Comparison of ENCODE assay signal across 22 mouse cellular contexts in genomic region chr4:134657473-134657872, GRCm38 (mm10). TPM values are rescaled to one million over a fixed set of nuclear protein-coding genes. Genes with fewer than 3 reads are reported as not detected.
DNase-seq lines count a peak whose midpoint lies in the region; ATAC-seq lines count a peak whose summit lies in the region.
"Had no signal": no experiment of that assay in that cellular context is flagged by ENCODE, and none has a peak within 500 bp of the region (broad histone marks: within the 10 kb centered on the region; RNA-seq: fewer than 3 reads in every experiment).

No protein-coding gene starts in this region.

- WGBS in limb, embryonic 13.5 days, result 66% methylated on average over 5 of the region's 5 CpGs
- 60% methylated on average over 5 of the region's 5 CpGs for WGBS in limb, embryonic 10.5 days
- whole genome bisulfite sequencing in neural tube, embryonic 15.5 days, result 73% methylated on average over 5 of the region's 5 CpGs

- no peaks in the 10 kb centered on the region for H3K36me3 ChIP-seq in limb, embryonic 13.5 days
- no peaks in the 10 kb centered on the region for H3K36me3 ChIP-seq in limb, embryonic 10.5 days
- no peaks in the 10 kb centered on the region for H3K36me3 ChIP-seq in neural tube, embryonic 15.5 days
- H3K36me3 ChIP-seq: embryonic facial prominence, embryonic 12.5 days; hindbrain, embryonic 15.5 days; limb, embryonic 15.5 days had no signal

- H3K4me2 ChIP-seq in limb, embryonic 13.5 days (replicated peaks), result no peak overlapping the region
- H3K4me2 ChIP-seq in neural tube, embryonic 15.5 days, result no peak overlapping the region
- H3K4me2 ChIP-seq: embryonic facial prominence, embryonic 12.5 days; hindbrain, embryonic 15.5 days; limb, embryonic 15.5 days had no signal

- 0 out of 2 replicates have a peak overlapping the region, but pooled peaks have one; percentile 1 for H3K9ac ChIP-seq in limb, embryonic 13.5 days
- no peak overlapping the region for H3K9ac ChIP-seq in neural tube, embryonic 15.5 days (replicated peaks)
- H3K9ac ChIP-seq: embryonic facial prominence, embryonic 12.5 days; hindbrain, embryonic 15.5 days; limb, embryonic 15.5 days; liver, postnatal 0 days had no signal

- peak; percentile 64 for DNase-seq in cerebellum, adult 11 months
- DNase-seq in limb, embryonic 10.5 days (ENCODE audit: low spot score), result no peak
- DNase-seq in cerebellum, postnatal 25 days, result peak; percentile 73 to 82
- no peak for DNase-seq in ovary, postnatal 36 days (ENCODE audit: low spot score)
- no peak for DNase-seq in thymus, postnatal 10 days (ENCODE audit: low spot score in 2 of 2)
- DNase-seq: adrenal gland, adult 2 months; gastrocnemius, postnatal 14 days; kidney, adult 2 months; kidney, postnatal 36 days; layer of hippocampus, adult 9-11 months; liver, postnatal 0 days; lung, postnatal 14 days; spleen, adult 18-20 months; thymus, adult 2 months had no signal

- peaks cover 41% of the 10 kb centered on the region for H3K4me1 ChIP-seq in limb, embryonic 13.5 days
- H3K4me1 ChIP-seq in limb, embryonic 10.5 days, result peaks cover 27% of the 10 kb centered on the region
- peaks cover 73% of the 10 kb centered on the region for H3K4me1 ChIP-seq in neural tube, embryonic 15.5 days

- no peak; the same call in 1 of the 2 replicates for ATAC-seq in cerebellum, adult (ENCODE audit: insufficient number of reproducible peaks, low FRiP score, low TSS enrichment)
- no peak for ATAC-seq in limb, embryonic 13.5 days (ENCODE audit: low FRiP score, low read depth)
- ATAC-seq in neural tube, embryonic 15.5 days (ENCODE audit: low FRiP score), result no peak
- ATAC-seq: liver, postnatal 0 days had no signal

- H3K27me3 ChIP-seq in limb, embryonic 13.5 days, result peaks cover 13% of the 10 kb centered on the region
- peaks cover 50% of the 10 kb centered on the region for H3K27me3 ChIP-seq in limb, embryonic 10.5 days (ENCODE audit: low read depth, poor library complexity, severe bottlenecking)
- no peaks in the 10 kb centered on the region for H3K27me3 ChIP-seq in neural tube, embryonic 15.5 days (replicated peaks)
- H3K27me3 ChIP-seq: CH12.LX; embryonic facial prominence, embryonic 12.5 days; hindbrain, embryonic 15.5 days had no signal

- no peaks in the 10 kb centered on the region for H3K9me3 ChIP-seq in limb, embryonic 13.5 days
- H3K9me3 ChIP-seq in limb, embryonic 10.5 days (replicated peaks), result no peaks in the 10 kb centered on the region
- H3K9me3 ChIP-seq in neural tube, embryonic 15.5 days (replicated peaks), result no peaks in the 10 kb centered on the region
- H3K9me3 ChIP-seq: embryonic facial prominence, embryonic 12.5 days; hindbrain, embryonic 15.5 days; limb, embryonic 15.5 days had no signal

- H3K27ac ChIP-seq in limb, embryonic 13.5 days, result no peak overlapping the region
- no peak overlapping the region for H3K27ac ChIP-seq in limb, embryonic 10.5 days
- H3K27ac ChIP-seq in neural tube, embryonic 15.5 days (replicated peaks), result peak overlapping the region; percentile 23; the same call in 1 of the 2 replicates
- H3K27ac ChIP-seq: embryonic facial prominence, embryonic 12.5 days; hindbrain, embryonic 15.5 days; limb, embryonic 15.5 days had no signal

- no peak overlapping the region for H3K4me3 ChIP-seq in limb, embryonic 13.5 days
- no peak overlapping the region for H3K4me3 ChIP-seq in limb, embryonic 10.5 days
- H3K4me3 ChIP-seq in neural tube, embryonic 15.5 days (replicated peaks), result no peak overlapping the region
- H3K4me3 ChIP-seq: embryonic facial prominence, embryonic 12.5 days; hindbrain, embryonic 15.5 days; limb, embryonic 15.5 days; megakaryocyte, embryonic 14.5 days had no signal

RNA-seq across cellular contexts. Expression of gene Man1c1, which starts 46.6 kb away (rescaled TPM):
- polyA plus RNA-seq in limb, embryonic 13.5 days (2015; fragmentation: Nextera tagmentation; extraction: Ambion mirVana), result 2.9 and 3.5 TPM in 2 replicates
- 1.6 and 2.0 TPM in 2 replicates for polyA plus RNA-seq in limb, embryonic 10.5 days (2016; fragmentation: Nextera tagmentation; extraction: Ambion mirVana)
- 4.7 and 4.9 TPM in 2 replicates for polyA plus RNA-seq in neural tube, embryonic 15.5 days (2015; fragmentation: Nextera tagmentation; extraction: Ambion mirVana)

Comparison
In these comparisons a context has a peak if more than half of its experiments do, and no peak if none do; other contexts are left out.
1. DNase-seq: peak in cerebellum, adult 11 months (single experiment) and cerebellum, postnatal 25 days (2 of 2); none in limb, embryonic 10.5 days (single experiment), ovary, postnatal 36 days (single experiment) and thymus, postnatal 10 days (0 of 2).